Comparison of ENCODE assay signal across 7 mouse cellular contexts in the genomic region with DNA sequence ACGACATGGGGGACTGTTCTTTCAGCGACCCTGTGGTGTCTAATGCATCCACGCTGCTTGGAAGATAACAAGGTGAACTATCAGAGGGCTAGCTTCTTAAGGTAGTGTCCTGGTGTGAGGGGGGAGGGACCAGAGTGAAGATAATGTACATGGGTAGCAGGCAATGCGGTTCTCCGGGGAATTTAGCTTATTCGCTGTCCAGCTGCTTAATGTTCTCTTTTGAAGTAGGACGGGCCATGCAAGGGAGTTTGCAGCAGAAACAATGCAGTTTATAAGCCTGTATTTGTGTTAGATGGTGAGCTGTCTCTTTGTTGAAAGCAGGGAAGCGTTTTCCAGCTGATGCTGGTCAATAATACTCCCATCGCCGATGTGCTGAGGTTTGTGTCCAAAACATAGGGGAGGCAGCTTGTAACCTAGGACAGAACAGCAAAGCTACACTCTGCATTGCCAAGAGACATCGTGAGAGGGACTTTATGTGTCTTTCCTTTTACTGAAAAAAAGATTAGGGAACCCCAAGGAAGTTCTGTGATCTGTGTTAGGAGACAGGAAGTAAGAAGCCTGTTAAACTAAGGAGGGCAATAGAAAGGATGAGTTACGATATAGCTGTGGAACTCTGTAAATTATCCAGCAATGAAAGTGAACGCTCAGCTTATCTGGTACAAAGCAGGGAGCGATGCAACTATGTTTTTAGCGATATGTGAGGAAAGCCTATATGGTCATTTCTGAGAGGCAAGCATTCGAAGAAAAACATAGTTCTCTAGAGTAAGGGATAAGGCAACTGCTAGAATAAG. TPM values are rescaled to one million over a fixed set of nuclear protein-coding genes. Genes with fewer than 3 reads are reported as not detected.
DNase-seq lines count a peak whose midpoint lies in the region; ATAC-seq and TF ChIP-seq lines count a peak whose summit lies in the region.

No protein-coding gene starts in this region.

- H3K27ac ChIP-seq in lung, embryonic 14.5 days (ENCODE audit: low read depth): no peak overlapping the region
- H3K27ac ChIP-seq in lung, postnatal 0 days (ENCODE audit: low read length): no peak overlapping the region
- H3K27ac ChIP-seq in cortical plate, adult 2 months (ENCODE audit: insufficient read depth, low read length): no peak overlapping the region
- H3K27ac ChIP-seq in hindbrain, embryonic 13.5 days: peak overlapping the region; percentile 81

- TF ChIP-seq POLR2A in cortical plate, adult 2 months (IDR thresholded peaks at IDR 0.05; ENCODE audit: extremely low read depth, insufficient read depth, low read length): no peak

- no peaks in the 10 kb centered on the region for H3K27me3 ChIP-seq in lung, embryonic 14.5 days (ENCODE audit: insufficient read depth, low read length)
- H3K27me3 ChIP-seq in lung, postnatal 0 days (replicated peaks; ENCODE audit: insufficient read depth, low read length): no peaks in the 10 kb centered on the region
- no peaks in the 10 kb centered on the region for H3K27me3 ChIP-seq in hindbrain, embryonic 13.5 days

- no peaks in the 10 kb centered on the region for H3K36me3 ChIP-seq in lung, embryonic 14.5 days (ENCODE audit: insufficient read depth)
- H3K36me3 ChIP-seq in lung, postnatal 0 days (ENCODE audit: insufficient read depth, low read length): no peaks in the 10 kb centered on the region
- no peaks in the 10 kb centered on the region for H3K36me3 ChIP-seq in hindbrain, embryonic 13.5 days

- no peak for TF ChIP-seq CTCF in lung, embryonic 14.5 days (IDR thresholded peaks at IDR 0.05; ENCODE audit: low read depth)
- no peak for TF ChIP-seq CTCF in lung, postnatal 0 days (IDR thresholded peaks at IDR 0.05)
- TF ChIP-seq CTCF in cortical plate, adult 2 months (IDR thresholded peaks at IDR 0.05; ENCODE audit: extremely low read depth, insufficient read depth, low read length): no peak

- 22% methylated on average over 16 of the region's 16 CpGs for WGBS in lung, embryonic 14.5 days
- WGBS in lung, postnatal 0 days: 21% methylated on average over 16 of the region's 16 CpGs
- 17% methylated on average over 16 of the region's 16 CpGs for WGBS in hindbrain, embryonic 13.5 days

- no peak for ATAC-seq in lung, embryonic 14.5 days (ENCODE audit: insufficient read depth)
- ATAC-seq in lung, postnatal 0 days: no peak
- ATAC-seq in hindbrain, embryonic 13.5 days (ENCODE audit: low FRiP score): peak; percentile 65
- ATAC-seq in CD4-positive, CD25-positive, alpha-beta regulatory T cell, adult 4 months: no peak

- no peak for TF ChIP-seq EP300 in lung, postnatal 0 days (IDR thresholded peaks at IDR 0.05)

- peak; percentile 49 for DNase-seq in lung, embryonic 14.5 days
- no peak for DNase-seq in lung, postnatal 0 days (ENCODE audit: low spot score)
- DNase-seq in neural tube, embryonic 10.5 days (ENCODE audit: extremely low spot score, low spot score): peak; percentile 19
- no peak for DNase-seq in lung, postnatal 4 days

- no peak overlapping the region for H3K9ac ChIP-seq in lung, embryonic 14.5 days
- H3K9ac ChIP-seq in lung, postnatal 0 days (replicated peaks; ENCODE audit: low read depth): no peak overlapping the region
- H3K9ac ChIP-seq in hindbrain, embryonic 13.5 days: peak overlapping the region; percentile 76

- no peaks in the 10 kb centered on the region for H3K4me1 ChIP-seq in lung, embryonic 14.5 days (ENCODE audit: insufficient read depth)
- no peaks in the 10 kb centered on the region for H3K4me1 ChIP-seq in lung, postnatal 0 days (ENCODE audit: insufficient read depth, low read depth, low read length)
- no peaks in the 10 kb centered on the region for H3K4me1 ChIP-seq in cortical plate, adult 2 months (ENCODE audit: control insufficient read depth, insufficient read depth, low read length)
- H3K4me1 ChIP-seq in hindbrain, embryonic 13.5 days (replicated peaks): no peaks in the 10 kb centered on the region; the same call in 1 of the 2 replicates

- H3K4me3 ChIP-seq in lung, embryonic 14.5 days (ENCODE audit: low read depth, low read length): no peak overlapping the region
- no peak overlapping the region for H3K4me3 ChIP-seq in lung, postnatal 0 days (ENCODE audit: low read depth, low read length)
- H3K4me3 ChIP-seq in cortical plate, adult 2 months (ENCODE audit: insufficient read depth, low read length): peak overlapping the region; percentile 75
- H3K4me3 ChIP-seq in hindbrain, embryonic 13.5 days: peak overlapping the region; percentile 53

- no peaks in the 10 kb centered on the region for H3K9me3 ChIP-seq in lung, embryonic 14.5 days (ENCODE audit: low read depth, low read length)
- no peaks in the 10 kb centered on the region for H3K9me3 ChIP-seq in lung, postnatal 0 days (ENCODE audit: low read length)
- H3K9me3 ChIP-seq in hindbrain, embryonic 13.5 days: no peaks in the 10 kb centered on the region

- H3K4me2 ChIP-seq in lung, embryonic 14.5 days: no peak overlapping the region
- H3K4me2 ChIP-seq in lung, postnatal 0 days (replicated peaks; ENCODE audit: low read depth, low read length): no peak overlapping the region
- peak overlapping the region; percentile 78 for H3K4me2 ChIP-seq in hindbrain, embryonic 13.5 days

RNA-seq across cellular contexts. Expression of a gene that starts 0.9 kb away (rescaled TPM):
- polyA plus RNA-seq in lung, embryonic 14.5 days (2014; fragmentation: Nextera tagmentation; extraction: Ambion mirVana): not detected in 2 replicates
- polyA plus RNA-seq in lung, postnatal 0 days (2015; fragmentation: Nextera tagmentation; extraction: Ambion mirVana): not detected in 2 replicates
- 10.8 and 12.3 TPM in 2 replicates for polyA plus RNA-seq in cortical plate, adult 2 months (2012; rRNA removed)
- polyA plus RNA-seq in hindbrain, embryonic 13.5 days (2015; fragmentation: Nextera tagmentation; extraction: Ambion mirVana): 9.7 and 10.3 TPM in 2 replicates
- not detected for polyA plus RNA-seq in CD4-positive, CD25-positive, alpha-beta regulatory T cell, adult 4 months (2017; shearing (Covaris generic))

Comparison
In these comparisons a context has a peak if more than half of its experiments do, and no peak if none do; other contexts are left out.
1. DNase-seq: peak in lung, embryonic 14.5 days (single experiment) and neural tube, embryonic 10.5 days (single experiment); none in lung, postnatal 0 days (single experiment) and lung, postnatal 4 days (0 of 2).
2. H3K4me3 ChIP-seq: peak in cortical plate, adult 2 months (single experiment) and hindbrain, embryonic 13.5 days (single experiment); none in lung, embryonic 14.5 days (single experiment) and lung, postnatal 0 days (single experiment).
3. RNA of a gene that starts 0.9 kb away (polyA plus RNA-seq): 10.8 to 12.3 TPM in cortical plate, adult 2 months and 9.7 to 10.3 TPM in hindbrain, embryonic 13.5 days; not detected in lung, embryonic 14.5 days, not detected in lung, postnatal 0 days and not detected in CD4-positive, CD25-positive, alpha-beta regulatory T cell, adult 4 months; every median in the first group is over 10 times any median in the second.